Mouse (Mus musculus) thymus, postnatal 25 days (tissue): Measurements from ENCODE around the gene Usp33.
"Not testable (repeated sequence)": the region's sequence is repeated elsewhere in the genome, so short reads cannot be mapped to it uniquely, and the experiment has no call there.

ENCODE experiments used
- DNase-seq: peaks from one replicate; pipeline ENCODE4 v3.0.0; 2022

Gene Usp33

GRCm38 (mm10) chr3:152345732-152346632 lies at the start of gene Usp33:
TSS of gene Usp33 (plus strand) at chr3:152346478.
- DNase-seq: peak; percentile 97

- no peak for DNase-seq
Measured at GRCm38 (mm10) chr3:152300376-152301337, 45.6 kb upstream of the Usp33 start.

GRCm38 (mm10) chr3:152302991-152303390 lies 43.3 kb upstream of the Usp33 start:
- DNase-seq: no peak

GRCm38 (mm10) chr3:152304093-152304815 lies 42.0 kb upstream of the Usp33 start:
- no peak for DNase-seq

- DNase-seq: no peak
Measured at GRCm38 (mm10) chr3:152305080-152305479, 41.2 kb upstream of the Usp33 start.

- no peak for DNase-seq
Measured at GRCm38 (mm10) chr3:152305971-152306370, 40.3 kb upstream of the Usp33 start.

- no peak for DNase-seq
Measured at GRCm38 (mm10) chr3:152308485-152309249, 37.6 kb upstream of the Usp33 start.

GRCm38 (mm10) chr3:152309250-152309645 lies 37.0 kb upstream of the Usp33 start:
- no peak for DNase-seq

GRCm38 (mm10) chr3:152314666-152315065 lies 31.6 kb upstream of the Usp33 start:
- not testable (repeated sequence) for DNase-seq

- peak; percentile 79 for DNase-seq
Measured at GRCm38 (mm10) chr3:152315613-152316012, 30.7 kb upstream of the Usp33 start.

GRCm38 (mm10) chr3:152316447-152317173 lies 29.7 kb upstream of the Usp33 start:
- DNase-seq: not testable (repeated sequence)

GRCm38 (mm10) chr3:152320972-152321645 lies 25.2 kb upstream of the Usp33 start:
- no peak for DNase-seq

GRCm38 (mm10) chr3:152321765-152322547 lies 24.3 kb upstream of the Usp33 start:
- no peak for DNase-seq

- no peak for DNase-seq
Measured at GRCm38 (mm10) chr3:152332104-152332503, 14.2 kb upstream of the Usp33 start.

- no peak for DNase-seq
Measured at GRCm38 (mm10) chr3:152332545-152333300, 13.6 kb upstream of the Usp33 start.

GRCm38 (mm10) chr3:152333641-152334040 lies 12.6 kb upstream of the Usp33 start:
- no peak for DNase-seq

- no peak for DNase-seq
Measured at GRCm38 (mm10) chr3:152336085-152336484, 10.2 kb upstream of the Usp33 start.

- peak; percentile 87 for DNase-seq
Measured at GRCm38 (mm10) chr3:152339862-152340557, 6.3 kb upstream of the Usp33 start, which contains the start of gene Miga1. TSS of gene Miga1 (minus strand) at chr3:152340407.
